Mouse (Mus musculus): ENCODE measurements around the gene Pttg1ip.

Gene Pttg1ip

GRCm38 (mm10) chr10:77606855-77607254 is 25.3 kb downstream of the Pttg1ip start:
- no peak for DNase-seq (ENCODE audit: low read depth, low spot score)

DNA sequence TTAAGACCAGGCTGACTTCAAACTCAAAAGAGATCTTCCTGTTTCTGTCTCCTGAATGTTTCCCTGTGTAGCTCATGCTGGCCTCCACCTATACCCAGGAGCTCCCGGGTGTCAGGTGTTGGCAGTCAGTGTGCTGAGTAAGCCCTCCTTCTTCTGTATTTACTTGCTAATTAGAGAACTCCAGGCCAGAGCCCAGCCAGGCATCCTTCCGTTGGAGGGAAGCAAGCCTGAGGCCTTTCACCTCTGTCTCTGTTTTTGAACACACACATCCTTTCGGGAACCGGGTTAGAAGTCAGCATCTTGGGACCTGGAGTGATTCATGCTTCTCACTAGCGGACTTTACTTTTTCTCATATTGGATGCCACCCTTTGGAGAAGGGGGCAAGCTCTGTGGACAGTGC is 25.9 kb downstream of the Pttg1ip start:
- DNase-seq (ENCODE audit: low read depth, low spot score): no peak

DNA sequence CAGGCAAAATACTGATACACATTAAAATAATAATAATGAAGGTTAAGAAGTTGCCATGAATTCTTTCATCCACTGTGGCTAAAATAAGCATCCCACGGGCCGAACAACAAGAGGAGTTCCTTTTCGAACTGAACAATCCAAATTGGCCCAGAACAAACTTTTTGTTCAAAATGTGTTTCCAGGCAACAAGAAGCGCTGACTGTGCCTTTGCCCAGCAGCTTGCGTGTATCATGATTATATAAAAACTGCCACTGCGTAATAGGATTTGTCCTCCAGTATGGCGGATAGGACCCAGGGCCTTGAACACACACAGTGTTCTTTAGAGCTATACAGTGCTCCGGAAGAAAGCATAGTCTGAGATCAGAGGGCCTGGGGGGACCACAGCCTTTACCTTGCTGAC is 27.1 kb downstream of the Pttg1ip start:
- DNase-seq (ENCODE audit: low read depth, low spot score): no peak

- no peak for DNase-seq (ENCODE audit: low read depth, low spot score)
Observed at GRCm38 (mm10) chr10:77610221-77610961, 28.9 kb downstream of the Pttg1ip start.

DNA sequence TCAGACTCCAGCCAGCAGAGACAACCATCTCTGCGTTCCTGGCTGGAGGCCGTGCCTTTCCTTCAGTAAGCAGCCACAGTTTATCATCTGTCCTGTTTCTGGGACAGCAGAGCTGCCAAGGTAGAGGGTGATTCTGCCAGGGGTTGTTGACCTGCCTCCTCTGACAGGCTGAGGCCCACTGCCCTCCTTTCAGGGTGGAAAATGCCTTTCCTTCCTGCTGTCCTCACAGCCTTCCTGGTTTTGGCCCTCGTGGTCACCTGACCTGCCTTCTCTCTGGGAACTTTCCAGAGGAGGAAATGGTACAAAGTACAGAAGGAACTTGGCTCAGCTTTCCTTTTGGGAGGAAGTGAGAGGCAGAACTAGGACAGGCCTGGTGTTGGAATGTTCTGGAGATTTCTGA is 31.9 kb downstream of the Pttg1ip start:
- DNase-seq (ENCODE audit: low read depth, low spot score): no peak

GRCm38 (mm10) chr10:77615647-77616046 is 34.1 kb downstream of the Pttg1ip start:
- no peak for DNase-seq (ENCODE audit: low read depth, low spot score)

DNA sequence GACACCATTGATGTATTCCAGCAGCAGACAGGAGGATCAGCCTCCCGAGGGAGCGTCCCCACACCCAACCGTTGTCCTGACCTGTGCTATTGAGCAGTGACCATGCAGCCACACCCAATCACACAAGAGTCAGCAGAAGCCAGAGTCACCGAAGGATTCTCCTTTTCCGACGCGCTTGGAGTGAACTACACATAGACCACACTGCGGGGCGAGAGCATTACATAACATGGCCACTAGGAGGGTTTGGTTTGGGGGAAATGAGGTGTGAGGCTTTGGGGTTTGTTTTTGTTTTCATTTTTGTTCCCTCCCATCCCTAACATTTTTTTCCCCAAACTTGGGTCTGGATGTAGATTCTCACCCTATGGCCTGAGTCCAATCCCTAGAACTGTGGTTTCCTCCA is 34.6 kb downstream of the Pttg1ip start:
- no peak for DNase-seq (ENCODE audit: low read depth, low spot score)

DNA sequence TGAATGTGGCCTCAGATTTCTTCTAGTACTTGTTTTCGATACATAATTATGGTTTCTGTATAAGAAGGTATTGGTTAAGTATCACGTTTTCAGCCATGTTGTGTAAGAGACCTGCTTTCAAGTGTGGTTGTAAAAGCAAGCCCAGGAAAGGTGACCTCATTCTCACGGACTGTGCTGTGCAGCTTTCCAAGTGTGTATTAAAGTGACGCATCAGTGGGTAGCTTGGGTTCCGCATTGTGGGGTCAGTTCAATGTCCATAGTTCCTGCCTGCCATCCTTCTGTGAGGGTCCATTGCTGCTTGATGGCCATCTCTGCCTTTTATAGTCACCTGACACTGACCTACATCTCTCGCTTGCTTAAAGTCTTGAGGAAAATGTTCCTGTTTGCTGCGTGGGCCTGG is 35.4 kb downstream of the Pttg1ip start:
- DNase-seq (ENCODE audit: low read depth, low spot score): no peak

- no peak for DNase-seq (ENCODE audit: low read depth, low spot score)
Observed at GRCm38 (mm10) chr10:77621546-77621945, 40.0 kb downstream of the Pttg1ip start.

- peak; percentile 84 for DNase-seq (ENCODE audit: low read depth, low spot score)
Observed at GRCm38 (mm10) chr10:77622055-77622988, 40.8 kb downstream of the Pttg1ip start, which contains the start of gene Ube2g2. Ube2g2 (plus strand) TSS chr10:77622275.

DNA sequence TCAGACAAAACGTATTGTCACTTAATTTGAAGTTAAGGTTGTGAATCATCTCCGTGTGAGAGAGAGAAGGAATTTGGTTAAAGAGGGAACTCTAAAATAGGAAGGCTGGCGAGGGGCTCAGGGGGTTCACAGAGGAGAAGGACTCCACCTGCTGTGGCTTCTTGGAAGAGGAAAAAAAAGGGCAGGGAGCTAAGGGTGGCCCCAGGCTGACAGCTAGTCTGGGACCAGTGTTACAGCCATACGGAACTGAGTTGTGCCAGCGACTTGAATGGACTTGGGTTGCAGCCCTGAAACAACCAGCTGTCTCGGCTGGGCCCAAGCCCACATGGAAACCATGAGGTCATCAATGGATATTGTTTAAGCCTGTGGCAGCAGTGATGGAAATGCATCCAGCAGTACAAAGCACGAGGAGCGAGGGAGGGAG is 41.6 kb downstream of the Pttg1ip start:
- no peak for DNase-seq (ENCODE audit: low read depth, low spot score)

GRCm38 (mm10) chr10:77623639-77624400 is 42.3 kb downstream of the Pttg1ip start:
- no peak for DNase-seq (ENCODE audit: low read depth, low spot score)

DNA sequence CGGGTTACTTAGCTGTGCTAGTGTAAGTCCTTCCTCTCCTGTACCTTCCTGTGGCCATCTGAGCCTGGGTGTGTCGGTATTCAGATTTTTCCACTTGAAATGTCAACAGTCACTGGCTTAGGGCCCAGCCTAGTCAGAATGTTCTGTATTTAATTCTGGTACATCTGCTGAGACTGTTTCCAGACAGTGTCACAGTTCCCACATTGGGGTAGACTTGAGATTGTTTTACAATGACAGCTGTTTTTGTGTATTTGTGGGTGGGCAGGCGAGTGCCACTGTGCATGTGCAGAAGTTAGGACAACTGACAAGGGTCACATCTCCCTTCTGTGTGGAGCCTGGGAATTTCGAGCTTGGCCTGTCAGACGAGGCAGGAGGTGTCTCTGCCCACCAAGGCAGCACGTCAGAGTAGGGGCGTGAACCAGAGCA is 43.1 kb downstream of the Pttg1ip start:
- DNase-seq (ENCODE audit: low read depth, low spot score): no peak

DNA sequence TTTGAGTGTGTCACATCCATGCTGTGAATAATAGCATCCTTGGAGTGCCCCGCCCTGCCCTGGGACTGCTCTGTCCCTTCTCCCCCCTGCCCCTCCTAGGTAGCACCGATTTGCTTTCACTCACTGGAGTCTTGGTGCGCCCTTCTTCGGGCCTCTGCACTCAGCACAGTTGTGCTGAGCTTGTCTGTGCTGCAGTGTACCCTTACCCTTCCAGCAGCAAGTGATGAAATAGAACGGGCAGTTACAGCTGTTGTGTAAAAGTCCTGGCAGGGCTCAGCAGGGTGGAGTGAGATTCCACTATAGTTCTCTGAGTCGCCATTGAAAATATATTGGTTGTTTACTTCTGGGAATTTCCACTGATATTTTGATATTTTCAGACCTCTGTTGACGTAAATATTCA is 44.5 kb downstream of the Pttg1ip start:
- DNase-seq (ENCODE audit: low read depth, low spot score): no peak

DNA sequence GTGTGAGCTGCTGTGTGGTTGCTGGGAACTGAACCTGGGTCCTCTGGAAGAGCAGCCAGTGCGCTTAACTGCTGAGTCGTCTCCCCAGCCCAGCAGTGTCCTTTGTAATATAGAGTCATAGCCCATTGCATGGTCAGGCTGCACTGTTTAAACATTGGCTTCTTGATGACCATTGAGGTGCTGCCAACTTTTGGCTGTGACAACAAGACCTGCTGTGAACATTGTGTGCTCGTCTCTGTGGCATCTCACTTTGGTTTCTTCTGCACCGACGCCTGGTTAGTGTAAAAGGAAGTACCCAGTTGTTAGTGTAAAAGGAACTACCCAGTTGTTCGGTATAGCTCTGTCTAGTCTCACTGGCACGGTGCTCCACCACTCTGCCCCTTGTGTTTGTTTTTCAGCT is 45.1 kb downstream of the Pttg1ip start:
- no peak for DNase-seq (ENCODE audit: low read depth, low spot score)

DNA sequence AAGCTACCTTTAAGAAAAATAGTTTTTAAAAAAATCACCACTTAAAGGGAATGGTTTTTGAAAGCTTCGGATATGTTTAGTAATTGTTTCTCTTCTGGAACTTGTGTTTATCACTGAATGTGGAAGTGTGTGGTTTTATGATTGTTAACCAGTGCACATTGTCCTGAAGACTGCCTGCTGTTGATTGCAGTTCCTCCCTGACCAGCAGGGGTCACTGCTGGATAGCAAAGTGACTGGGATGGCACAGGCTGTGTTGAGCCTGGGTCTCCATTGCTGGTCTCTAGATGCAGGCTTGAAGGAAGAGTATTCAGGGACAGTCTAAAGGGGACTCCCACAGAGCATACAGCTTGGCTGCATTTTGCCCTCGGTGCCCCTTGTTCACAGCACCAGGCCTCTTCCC is 46.0 kb downstream of the Pttg1ip start:
- no peak for DNase-seq (ENCODE audit: low read depth, low spot score)

DNA sequence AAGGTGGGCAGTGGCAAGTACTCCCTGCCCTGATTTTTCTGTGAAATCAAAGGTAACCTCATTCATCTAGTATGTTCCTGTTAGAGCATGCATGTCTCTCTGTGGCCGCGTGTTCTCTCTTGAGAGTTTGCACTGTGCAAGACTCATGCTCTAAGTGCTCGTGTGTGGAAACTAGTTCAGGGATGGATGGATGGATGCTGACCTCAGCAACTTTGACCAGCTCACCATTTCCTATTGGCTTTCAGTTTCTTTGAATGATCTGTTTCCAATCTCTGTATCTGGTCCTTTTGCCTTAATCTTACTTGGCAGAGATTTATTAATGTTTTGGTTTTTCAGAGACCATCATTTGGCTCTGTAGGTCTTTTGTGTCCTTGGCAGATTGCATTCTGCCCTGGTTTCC is 47.6 kb downstream of the Pttg1ip start:
- DNase-seq (ENCODE audit: low read depth, low spot score): no peak

- DNase-seq (ENCODE audit: low read depth, low spot score): no peak
Observed at GRCm38 (mm10) chr10:77629970-77630369, 48.5 kb downstream of the Pttg1ip start.

GRCm38 (mm10) chr10:77634016-77634415 is 52.5 kb downstream of the Pttg1ip start:
- DNase-seq (ENCODE audit: low read depth, low spot score): no peak

DNA sequence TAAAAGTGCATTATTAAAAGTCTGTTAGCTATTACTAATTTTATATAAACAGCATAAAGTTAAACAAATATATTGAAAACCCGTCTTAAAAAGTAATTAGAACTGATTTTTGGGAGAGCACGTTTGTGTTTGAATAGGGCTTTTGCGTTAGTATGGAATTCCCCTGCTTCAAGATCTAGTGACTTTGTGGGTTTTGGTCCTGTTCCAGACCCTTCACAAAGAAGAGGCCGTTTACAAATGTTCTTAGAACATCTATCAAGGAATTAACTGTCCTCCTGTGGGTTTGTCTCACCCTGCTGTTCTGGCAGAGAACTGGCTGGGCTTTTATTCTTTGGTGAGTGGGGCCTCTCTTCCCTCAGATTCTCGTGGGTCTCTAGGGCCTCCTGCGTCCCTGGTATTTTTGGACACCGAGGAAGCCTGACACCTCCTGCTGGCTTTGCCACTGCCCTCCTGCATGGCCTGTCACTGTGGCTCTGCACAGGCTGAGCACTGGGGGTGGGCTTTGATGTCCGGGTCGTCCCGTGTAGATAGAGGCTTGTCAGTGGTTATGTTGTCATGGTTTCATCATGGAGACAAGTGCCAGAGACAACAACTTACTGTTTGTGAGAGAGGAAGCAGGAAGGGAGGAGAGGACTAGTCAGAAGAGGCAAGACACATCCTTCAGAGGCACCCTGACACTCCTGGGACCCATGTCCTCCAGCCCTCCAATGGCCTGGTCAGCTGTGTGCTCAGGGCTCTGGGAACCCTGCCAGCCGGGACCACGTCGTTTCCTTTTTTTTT is 53.1 kb downstream of the Pttg1ip start:
- no peak for DNase-seq (ENCODE audit: low read depth, low spot score)

Data from retina, adult 2 months (tissue).